Mouse (Mus musculus) limb, embryonic 11.5 days (tissue): ENCODE data around the gene Znrf4. TPM values are rescaled to one million over a fixed set of nuclear protein-coding genes. Genes with fewer than 3 reads are reported as not detected.

Experiments
- ATAC-seq: fragments of 200-750 bp; cut with Nextera tagmentation; 2 replicates; pipeline ENCODE4 v1.8.0; 2017; ENCODE audit warnings: low read depth; ENCODE audit not compliant: insufficient number of reproducible peaks, low FRiP score, low TSS enrichment
- DNase-seq: peaks from one replicate; pipeline ENCODE4 v3.0.0-alpha.2; 2015; ENCODE audit warnings: low spot score
- H3K27ac ChIP-seq: fragments of 300-500 bp; sonication (generic); replicated peaks from 2 replicates; pipeline ENCODE4 v1.5.1; 2014; ENCODE audit warnings: low read depth, mild to moderate bottlenecking, low read length
- H3K27me3 ChIP-seq: fragments of 300-500 bp; sonication (generic); 2 replicates; pipeline ENCODE4 v1.6.1; 2014; ENCODE audit warnings: mild to moderate bottlenecking, low read length, mixed read lengths; ENCODE audit not compliant: control insufficient read depth, insufficient read depth
- H3K36me3 ChIP-seq: fragments of 300-500 bp; sonication (generic); 2 replicates; pipeline ENCODE4 v1.6.1; 2014; ENCODE audit warnings: mild to moderate bottlenecking, low read length, moderate library complexity, mixed read lengths; ENCODE audit not compliant: control insufficient read depth, insufficient read depth
- H3K4me1 ChIP-seq: fragments of 300-500 bp; sonication (generic); 2 replicates; pipeline ENCODE4 v1.6.1; 2014; ENCODE audit warnings: low read length, mixed read lengths; ENCODE audit not compliant: control insufficient read depth, insufficient read depth
- H3K4me2 ChIP-seq: fragments of 300-500 bp; sonication (generic); 2 replicates; pipeline ENCODE4 v1.6.1; 2014; ENCODE audit warnings: low read depth, mild to moderate bottlenecking, moderate library complexity; ENCODE audit not compliant: severe bottlenecking
- H3K4me3 ChIP-seq: fragments of 300-500 bp; sonication (generic); 2 replicates; pipeline ENCODE4 v1.5.1; 2014; ENCODE audit warnings: low read depth, low read length
- H3K9ac ChIP-seq: fragments of 300-500 bp; sonication (generic); 2 replicates; pipeline ENCODE4 v1.6.1; 2014; ENCODE audit warnings: mild to moderate bottlenecking, low read length
- H3K9me3 ChIP-seq: fragments of 300-500 bp; sonication (generic); 2 replicates; pipeline ENCODE4 v1.6.1; 2016; ENCODE audit warnings: low read length; ENCODE audit not compliant: control insufficient read depth
- WGBS: fragments of 180-500 bp; shearing (Covaris S2); extraction: QIAGEN DNeasy Blood & Tissue Kit; methylation state at CpG from one replicate; pipeline ENCODE4 v1.1.7; 2014; 5-methylcytosine and 5-hydroxymethylcytosine counted together
- polyA plus RNA-seq: library from polyadenylated mRNA; unstranded; fragments of >200 nt; fragmentation: Nextera tagmentation; extraction: Ambion mirVana; gene quantifications from 2 replicates; pipeline ENCODE4 v1.2.1, GENCODE M21; 2014

Gene Znrf4
- polyA plus RNA-seq, 1 experiment from 2014 or later, result not detected

GRCm38 (mm10) chr17:56476402-56476752 lies 35.9 kb downstream of the Znrf4 start, which contains the start of gene Ptprs:
Ptprs (minus strand) TSS chr17:56476483.
- peaks cover 37% of the 10 kb centered on the region for H3K27me3 ChIP-seq
- H3K9me3 ChIP-seq, result no peaks in the 10 kb centered on the region
- H3K4me3 ChIP-seq, result peak within 1 kb of the TSS; percentile 83
- peaks cover 32% of the 10 kb centered on the region for H3K4me1 ChIP-seq
- H3K9ac ChIP-seq, result peak within 1 kb of the TSS; percentile 87
- peak within 1 kb of the TSS; percentile 97 for H3K4me2 ChIP-seq
- peak; percentile 85 for ATAC-seq
- H3K27ac ChIP-seq, result peak within 1 kb of the TSS; percentile 59; the same call in 1 of the 2 replicates
- H3K36me3 ChIP-seq, result no peaks in the 10 kb centered on the region
- DNase-seq, result peak; percentile 97
- 0% methylated on average over 24 of the region's 27 CpGs for WGBS

GRCm38 (mm10) chr17:56475584-56476401 lies 36.4 kb downstream of the Znrf4 start:
- H3K4me1 ChIP-seq, result peaks cover 33% of the 10 kb centered on the region
- H3K4me2 ChIP-seq, result peak overlapping the region; percentile 97
- peaks cover 37% of the 10 kb centered on the region for H3K27me3 ChIP-seq
- H3K27ac ChIP-seq, result peak overlapping the region; percentile 59; the same call in 1 of the 2 replicates
- under 1% methylated on average over 51 of the region's 66 CpGs for WGBS
- peak overlapping the region; percentile 87 for H3K9ac ChIP-seq
- ATAC-seq, result peak; percentile 56
- H3K4me3 ChIP-seq, result peak overlapping the region; percentile 83
- no peak for DNase-seq
- H3K9me3 ChIP-seq, result no peaks in the 10 kb centered on the region
- H3K36me3 ChIP-seq, result no peaks in the 10 kb centered on the region

GRCm38 (mm10) chr17:56474831-56475581 lies 37.2 kb downstream of the Znrf4 start:
- ATAC-seq (no peak), DNase-seq (peak; percentile 63)
- H3K4me1 ChIP-seq, result peaks cover 40% of the 10 kb centered on the region
- H3K27me3 ChIP-seq, result peaks cover 40% of the 10 kb centered on the region
- H3K4me3 ChIP-seq, result peak overlapping the region; percentile 83
- peak overlapping the region; percentile 97 for H3K4me2 ChIP-seq
- H3K36me3 ChIP-seq, result no peaks in the 10 kb centered on the region
- 2% methylated on average over 24 of the region's 24 CpGs for WGBS
- peak overlapping the region; percentile 87 for H3K9ac ChIP-seq
- no peak overlapping the region for H3K27ac ChIP-seq
- no peaks in the 10 kb centered on the region for H3K9me3 ChIP-seq

DNA sequence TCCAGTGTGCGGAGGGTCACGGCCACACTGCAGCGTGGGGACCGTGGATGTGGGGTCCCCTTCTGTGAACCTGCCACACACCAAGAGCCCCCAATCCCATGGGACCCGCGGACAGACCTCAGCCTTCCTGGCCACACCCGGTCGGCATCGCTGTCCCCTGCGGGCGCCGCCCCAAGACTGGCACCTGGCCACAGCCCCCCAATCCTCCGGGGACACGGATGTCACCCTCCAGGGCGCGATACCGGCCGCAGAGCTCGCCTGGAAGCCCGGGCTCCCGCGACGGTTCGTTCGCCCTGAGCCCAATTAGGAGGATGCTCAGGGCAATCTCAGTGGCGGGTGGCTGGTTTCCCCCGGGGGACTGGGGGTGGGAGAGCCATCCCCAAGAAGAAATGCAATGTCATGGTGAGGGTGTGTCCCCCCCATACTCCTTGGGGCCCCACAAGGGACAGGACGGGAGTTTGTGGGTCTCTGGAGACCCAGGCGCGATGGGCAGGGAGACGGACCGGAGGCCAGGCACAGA lies 37.9 kb downstream of the Znrf4 start:
- ATAC-seq, result no peak
- Histone ChIP-seq H3K9me3 (no peaks in the 10 kb centered on the region), H3K36me3 (no peaks in the 10 kb centered on the region), H3K27ac (no peak overlapping the region), H3K27me3 (peaks cover 40% of the 10 kb centered on the region), H3K4me3 (peak overlapping the region; percentile 83), H3K4me1 (peaks cover 46% of the 10 kb centered on the region), H3K9ac (peak overlapping the region; percentile 47), H3K4me2 (peak overlapping the region; percentile 97)
- DNase-seq, result peak; percentile 27
- WGBS, result 5% methylated on average over 32 of the region's 32 CpGs

- Histone ChIP-seq H3K4me1 (peaks cover 50% of the 10 kb centered on the region), H3K27ac (no peak overlapping the region), H3K4me2 (peak overlapping the region; percentile 97), H3K27me3 (peaks cover 40% of the 10 kb centered on the region), H3K4me3 (peak overlapping the region; percentile 83), H3K9ac (no peak overlapping the region), H3K36me3 (no peaks in the 10 kb centered on the region), H3K9me3 (no peaks in the 10 kb centered on the region)
- 3% methylated on average over 11 of the region's 11 CpGs for WGBS
- no peak for ATAC-seq
- no peak for DNase-seq
Observed at GRCm38 (mm10) chr17:56473611-56473905, 38.7 kb downstream of the Znrf4 start.

- no peaks in the 10 kb centered on the region for H3K9me3 ChIP-seq
- ATAC-seq (no peak), DNase-seq (peak; percentile 66)
- no peaks in the 10 kb centered on the region for H3K36me3 ChIP-seq
- H3K9ac ChIP-seq, result no peak overlapping the region
- peaks cover 40% of the 10 kb centered on the region for H3K27me3 ChIP-seq
- no peak overlapping the region for H3K27ac ChIP-seq
- H3K4me1 ChIP-seq, result peaks cover 50% of the 10 kb centered on the region
- 2% methylated on average over 50 of the region's 50 CpGs for WGBS
- peak overlapping the region; percentile 97; the same call in 1 of the 2 replicates for H3K4me2 ChIP-seq
- peak overlapping the region; percentile 83 for H3K4me3 ChIP-seq
Observed at GRCm38 (mm10) chr17:56472733-56473610, 39.3 kb downstream of the Znrf4 start.

DNA sequence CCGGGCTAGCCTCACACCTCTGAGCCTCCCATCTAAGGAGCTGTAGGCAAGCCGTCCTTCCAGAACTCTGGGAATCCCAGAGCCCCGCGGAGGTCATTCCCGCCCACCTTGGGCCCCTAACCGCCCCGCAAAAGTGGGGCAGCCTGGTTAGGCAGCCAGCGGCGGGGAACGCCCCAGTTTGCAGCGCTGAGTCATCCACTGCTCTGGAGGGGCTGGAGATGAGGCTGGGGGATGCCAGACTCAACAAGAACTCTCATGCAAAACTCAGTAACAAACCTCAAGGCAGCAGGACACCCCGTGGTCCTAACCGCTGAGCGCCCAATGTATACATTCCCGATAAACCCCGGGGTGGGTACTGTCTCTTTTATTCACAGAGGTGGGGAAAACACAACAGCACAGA lies 40.1 kb downstream of the Znrf4 start:
- no peak for ATAC-seq
- Histone ChIP-seq H3K27ac (no peak overlapping the region), H3K27me3 (peaks cover 40% of the 10 kb centered on the region)

DNA sequence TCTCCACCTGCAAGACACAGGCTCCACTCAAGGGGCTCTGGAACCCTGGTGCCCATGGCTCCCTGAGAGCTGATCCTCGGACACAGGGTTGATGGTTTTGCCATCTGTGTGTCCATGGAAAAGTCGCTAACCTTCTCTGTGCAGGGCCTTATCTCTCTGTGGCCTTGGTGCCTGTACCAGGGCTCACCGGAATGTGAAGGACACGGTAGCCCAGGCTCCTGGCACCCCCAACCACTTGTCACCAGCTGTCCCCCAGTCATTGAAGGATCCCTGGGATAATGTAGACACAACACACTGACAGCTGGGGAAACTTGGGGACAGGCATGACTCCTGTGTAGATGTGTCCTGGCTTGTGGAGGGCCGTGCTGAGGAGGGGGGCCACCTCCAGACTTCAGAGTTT lies 41.1 kb downstream of the Znrf4 start:
- no peak overlapping the region for H3K9ac ChIP-seq
- no peak overlapping the region for H3K27ac ChIP-seq
- H3K27me3 ChIP-seq, result peaks cover 40% of the 10 kb centered on the region
- DNase-seq (no peak), ATAC-seq (no peak)
- H3K4me2 ChIP-seq, result no peak overlapping the region
- peaks cover 52% of the 10 kb centered on the region for H3K4me1 ChIP-seq
- H3K9me3 ChIP-seq, result no peaks in the 10 kb centered on the region
- 74% methylated on average over 5 of the region's 5 CpGs for WGBS
- H3K36me3 ChIP-seq, result no peaks in the 10 kb centered on the region
- no peak overlapping the region for H3K4me3 ChIP-seq

More for the DNA sequence above, 40.1 kb downstream of the Znrf4 start:
- H3K36me3 ChIP-seq, result no peaks in the 10 kb centered on the region
- H3K4me3 ChIP-seq, result no peak overlapping the region
- no peaks in the 10 kb centered on the region for H3K9me3 ChIP-seq
- H3K9ac ChIP-seq, result no peak overlapping the region
- 7% methylated on average over 16 of the region's 16 CpGs for WGBS
- DNase-seq, result peak; percentile 37
- H3K4me2 ChIP-seq, result no peak overlapping the region
- H3K4me1 ChIP-seq, result peaks cover 52% of the 10 kb centered on the region
